Mouse (Mus musculus) heart, adult 2 months (tissue): ENCODE data around the gene Erbb4.

ENCODE experiments used
- CTCF ChIP-seq: fragments of 200-600 bp; IDR thresholded peaks from 2 replicates; pipeline ENCODE4 v1.8.1; 2022; ENCODE audit warnings: antibody characterized with exemption, mild to moderate bottlenecking, moderate library complexity
- POLR2A ChIP-seq: fragments of 200-500 bp; IDR thresholded peaks from 2 replicates; pipeline ENCODE4 v1.6.1; 2011; ENCODE audit warnings: mild to moderate bottlenecking, low read depth, low read length, control low read depth; ENCODE audit not compliant: insufficient read depth

- TF ChIP-seq CTCF (peak; percentile 48), POLR2A (no peak)
Measured at GRCm38 (mm10) chr1:68150572-68150971, 957.3 kb downstream of the Erbb4 start.
